Mouse (Mus musculus) effector memory CD4-positive, alpha-beta T cell, adult 7 months (primary cell): ENCODE data around the gene Olfr1467. TPM values are rescaled to one million over a fixed set of nuclear protein-coding genes. Genes with fewer than 3 reads are reported as not detected.

Experiments
- polyA plus RNA-seq: library from polyadenylated mRNA; unstranded; fragments of 100-300 nt; shearing (Covaris generic); gene quantifications from one replicate; pipeline ENCODE4 v1.2.1, GENCODE M21; 2017

The Olfr1467 gene
- polyA plus RNA-seq, result 0.10 TPM

DNA sequence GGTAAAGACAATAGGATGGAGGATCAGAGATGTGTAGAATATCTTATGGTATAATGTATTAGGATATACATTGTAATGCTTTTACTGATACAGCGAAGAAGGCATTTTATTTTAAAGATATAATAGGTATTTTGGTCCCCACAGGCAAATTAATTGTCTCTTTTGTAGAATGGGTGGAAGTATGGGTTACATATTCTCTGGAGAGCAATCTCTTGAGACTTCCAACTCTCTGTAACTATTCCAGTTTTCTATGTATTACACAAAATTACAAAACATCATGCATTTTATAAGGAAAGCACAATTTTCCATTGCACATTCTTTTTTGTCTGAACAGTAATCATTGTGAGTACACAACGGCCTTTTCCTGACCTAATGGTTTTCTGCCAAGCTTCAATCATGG lies at the start of gene Olfr1467:
TSS of gene Olfr1467 (plus strand) at position 301 of the 400 bp plus-strand sequence.

DNA sequence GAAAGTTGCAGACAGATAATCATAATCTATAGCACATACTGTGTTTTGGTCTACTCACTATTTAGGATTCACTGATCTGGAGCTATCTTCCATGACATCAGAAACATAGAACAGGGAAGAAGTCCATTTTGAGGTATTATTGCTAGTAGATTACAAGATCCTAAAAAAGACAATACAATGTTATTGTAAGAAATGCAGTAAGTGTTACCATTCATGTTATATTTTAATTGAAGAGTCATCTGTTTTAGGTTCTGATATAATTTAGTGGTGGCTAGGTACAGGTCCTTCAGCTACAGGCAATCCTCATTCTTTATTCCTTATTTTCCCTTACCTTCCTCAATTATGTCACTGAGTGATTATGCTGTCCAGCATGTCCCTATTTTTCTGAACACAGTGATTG lies 46.6 kb upstream of the Olfr1467 start, which contains the start of gene Olfr1465:
TSS of gene Olfr1465 (minus strand) at position 101 of the 400 bp plus-strand sequence.

DNA sequence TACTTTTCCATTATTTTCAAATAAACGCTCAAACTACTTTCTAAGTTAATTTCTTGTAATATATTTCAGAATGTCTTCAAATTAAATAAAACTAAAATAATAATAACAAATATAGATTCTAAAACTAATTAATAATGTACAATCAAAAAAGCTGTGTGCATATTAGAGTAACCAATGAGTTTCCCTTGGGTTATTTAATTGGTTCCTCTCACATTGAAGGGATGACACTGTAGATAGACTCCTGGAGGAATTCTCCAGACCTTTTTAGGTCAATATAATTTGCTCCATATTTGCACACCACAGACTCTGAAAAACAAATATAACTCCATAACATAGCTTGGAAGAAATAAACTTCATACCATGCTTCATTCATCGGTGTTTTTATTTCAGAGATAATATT lies 23.5 kb upstream of the Olfr1467 start, which contains the start of gene Olfr1466:
TSS of gene Olfr1466 (plus strand) at position 301 of the 400 bp plus-strand sequence.

DNA sequence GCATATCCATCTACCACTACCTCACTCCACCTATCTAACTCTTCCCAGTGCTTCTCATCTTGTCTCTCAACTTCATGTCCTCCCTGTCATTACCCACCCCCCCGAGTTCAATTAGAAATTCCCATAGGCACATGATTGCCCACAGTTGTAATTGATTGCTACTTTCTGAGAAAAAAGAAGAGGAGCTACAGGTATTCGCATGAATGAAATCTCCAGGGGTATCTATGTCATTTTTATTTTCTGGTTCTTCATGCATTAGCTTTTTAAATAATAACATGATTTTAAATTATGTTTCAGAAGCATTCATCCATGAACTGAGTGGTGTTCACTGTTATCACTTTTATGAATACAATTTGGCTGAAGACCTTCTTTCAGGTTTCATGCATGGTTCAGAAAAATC lies 45.5 kb downstream of the Olfr1467 start, which contains the start of gene Olfr1469:
TSS of gene Olfr1469 (plus strand) at position 301 of the 400 bp plus-strand sequence.

Other genes starting within 250 kb of the Olfr1467 start
- gene Olfr1459, start 212.7 kb upstream of the Olfr1467 start, polyA plus RNA-seq, result 0.17 TPM
- gene Olfr1461, start 199.2 kb upstream of the Olfr1467 start, polyA plus RNA-seq, result not detected
- gene Olfr1462, start 176.5 kb upstream of the Olfr1467 start, polyA plus RNA-seq, result not detected
- gene Olfr1463, start 130.9 kb upstream of the Olfr1467 start, polyA plus RNA-seq, result not detected
- gene Olfr1465, start 46.7 kb upstream of the Olfr1467 start, polyA plus RNA-seq, result not detected
- not detected for gene Olfr1466, start 23.4 kb upstream of the Olfr1467 start, polyA plus RNA-seq
- gene Olfr1469, start 45.6 kb downstream of the Olfr1467 start, polyA plus RNA-seq, result 0.12 TPM
- 0.12 TPM for gene Olfr1471, start 81.2 kb downstream of the Olfr1467 start, polyA plus RNA-seq
- gene Olfr1472, start 93.8 kb downstream of the Olfr1467 start, polyA plus RNA-seq, result not detected
- not detected for gene Olfr1474, start 107.3 kb downstream of the Olfr1467 start, polyA plus RNA-seq
- gene Olfr1475, start 118.0 kb downstream of the Olfr1467 start, polyA plus RNA-seq, result not detected
- 0.20 TPM for gene Olfr1477, start 138.3 kb downstream of the Olfr1467 start, polyA plus RNA-seq
- not detected for gene Olfr1480, start 165.7 kb downstream of the Olfr1467 start, polyA plus RNA-seq
- gene Olfr1484, start 221.3 kb downstream of the Olfr1467 start, polyA plus RNA-seq, result not detected